Mouse (Mus musculus): ENCODE measurements around the gene Hoxa9. TPM values are rescaled to one million over a fixed set of nuclear protein-coding genes. Genes with fewer than 3 reads are reported as not detected.

Gene Hoxa9
- polyA plus RNA-seq, 1 experiment from 2014 or later: 0.26 TPM

DNA sequence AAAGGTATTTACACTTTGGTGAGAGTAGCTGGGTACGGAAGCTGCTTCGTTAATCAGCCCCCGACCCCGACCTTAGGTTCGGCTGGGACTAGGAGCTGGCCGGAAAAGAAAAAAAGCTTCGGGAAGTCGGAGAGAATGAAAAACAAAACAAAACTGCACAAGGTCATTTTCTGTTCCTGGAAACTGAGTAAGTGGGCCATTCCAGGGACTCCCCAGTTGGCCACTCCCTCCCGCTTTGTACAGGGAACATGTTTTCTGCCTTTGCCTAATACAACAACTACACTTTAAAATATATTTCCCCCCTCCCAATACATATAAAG, 35.7 kb upstream of the Hoxa9 start:
- no peak for DNase-seq
- 7% methylated on average over 9 of the region's 9 CpGs for WGBS (ENCODE audit: insufficient replicate concordance)
- Histone ChIP-seq H3K36me3 (replicated peaks; ENCODE audit: insufficient read depth, low read length) (no peaks in the 10 kb centered on the region), H3K27ac (ENCODE audit: low read depth) (no peak overlapping the region), H3K4me1 (ENCODE audit: insufficient read depth) (peaks cover 3% of the 10 kb centered on the region; the same call in 1 of the 2 replicates), H3K4me2 (ENCODE audit: low read depth, low read length) (no peak overlapping the region), H3K4me3 (ENCODE audit: low read depth, low read length) (no peak overlapping the region), H3K27me3 (ENCODE audit: insufficient read depth, low read length) (peaks cover 97% of the 10 kb centered on the region), H3K9ac (replicated peaks) (no peak overlapping the region), H3K9me3 (ENCODE audit: low read length) (no peaks in the 10 kb centered on the region)
- no peak for ATAC-seq
- no peak for TF ChIP-seq CTCF (IDR thresholded peaks at IDR 0.05; ENCODE audit: low read depth)
- no peak for TF ChIP-seq EP300 (IDR thresholded peaks at IDR 0.05; ENCODE audit: low read depth)

DNA sequence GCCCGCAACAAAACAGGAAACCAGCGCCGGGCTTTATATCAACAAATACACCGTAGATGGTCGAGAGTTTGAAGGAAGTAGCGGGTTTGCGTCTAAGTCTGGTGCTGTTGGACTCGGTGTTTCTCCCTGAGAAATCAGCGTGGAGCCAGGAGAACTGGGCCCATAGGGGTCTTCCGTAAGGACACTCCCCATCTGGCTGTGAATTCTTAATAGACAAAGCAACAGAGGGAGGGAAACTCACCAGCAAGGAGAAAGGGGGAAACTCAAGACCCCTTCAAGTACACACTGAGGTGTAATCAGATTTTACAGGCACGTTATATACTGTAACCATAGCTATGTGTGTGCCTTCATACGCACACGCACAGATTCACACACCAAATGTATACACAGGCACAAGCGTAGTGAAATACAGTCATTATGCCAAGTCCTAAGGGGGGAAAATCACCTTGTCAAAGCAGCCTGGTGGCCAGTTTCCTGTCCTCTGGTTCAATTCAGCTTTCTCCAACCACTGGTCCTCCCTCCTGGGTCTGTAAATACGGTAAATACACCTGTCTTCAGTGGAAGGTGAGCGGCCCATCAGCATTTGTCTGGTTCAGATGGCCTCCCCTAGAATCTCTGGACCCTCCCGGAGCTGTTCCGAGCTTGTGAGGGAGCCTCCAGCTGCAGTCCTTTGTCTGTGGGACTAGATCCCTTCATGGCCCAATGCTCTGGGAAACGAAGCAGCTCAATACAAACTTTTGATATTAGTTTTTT, 35.2 kb upstream of the Hoxa9 start:
- H3K4me2 ChIP-seq (ENCODE audit: low read depth, low read length): no peak overlapping the region
- H3K9me3 ChIP-seq (ENCODE audit: low read length): no peaks in the 10 kb centered on the region
- TF ChIP-seq EP300 (IDR thresholded peaks at IDR 0.05; ENCODE audit: low read depth): no peak
- no peak for TF ChIP-seq CTCF (IDR thresholded peaks at IDR 0.05; ENCODE audit: low read depth)
- DNase-seq (no peak), ATAC-seq (no peak)
- H3K4me3 ChIP-seq (ENCODE audit: low read depth, low read length): no peak overlapping the region
- H3K9ac ChIP-seq (replicated peaks): no peak overlapping the region
- 4% methylated on average over 19 of the region's 19 CpGs for WGBS (ENCODE audit: insufficient replicate concordance)
- no peaks in the 10 kb centered on the region for H3K36me3 ChIP-seq (replicated peaks; ENCODE audit: insufficient read depth, low read length)
- peaks cover 97% of the 10 kb centered on the region for H3K27me3 ChIP-seq (ENCODE audit: insufficient read depth, low read length)
- H3K4me1 ChIP-seq (ENCODE audit: insufficient read depth): peaks cover 3% of the 10 kb centered on the region; the same call in 1 of the 2 replicates
- H3K27ac ChIP-seq (ENCODE audit: low read depth): no peak overlapping the region

DNA sequence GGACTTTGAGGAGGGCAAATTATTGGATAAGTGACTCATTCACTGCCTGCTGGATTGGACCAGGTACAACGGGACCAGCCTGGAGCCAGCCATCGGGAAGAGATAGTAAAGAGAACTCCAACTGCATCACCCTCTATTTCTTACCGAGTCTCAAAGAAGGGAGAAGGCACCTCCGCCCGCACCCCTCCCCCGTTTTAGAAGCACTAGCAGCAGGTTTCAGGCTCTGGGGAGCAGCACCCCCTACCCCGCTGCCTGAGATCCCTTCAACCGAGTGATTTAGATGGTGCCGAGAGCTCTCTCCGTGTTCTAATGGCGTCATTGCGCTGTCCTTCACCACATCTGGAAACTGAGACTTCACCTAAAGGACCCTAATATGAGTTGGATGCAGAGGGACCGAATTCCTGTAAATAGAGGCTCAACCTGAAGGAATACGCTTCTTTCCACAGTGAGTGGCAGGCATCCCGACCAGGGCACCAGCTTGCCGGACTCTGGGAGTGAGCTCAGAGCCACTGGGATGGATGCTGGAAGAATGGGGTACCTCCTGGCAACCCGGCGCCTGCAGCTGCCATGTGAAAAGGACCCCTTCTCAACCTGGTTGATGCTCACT, 34.5 kb upstream of the Hoxa9 start:
- Histone ChIP-seq H3K9ac (replicated peaks) (no peak overlapping the region), H3K4me1 (ENCODE audit: insufficient read depth) (no peaks in the 10 kb centered on the region; the same call in 1 of the 2 replicates), H3K36me3 (replicated peaks; ENCODE audit: insufficient read depth, low read length) (no peaks in the 10 kb centered on the region), H3K27ac (ENCODE audit: low read depth) (no peak overlapping the region), H3K4me2 (ENCODE audit: low read depth, low read length) (no peak overlapping the region), H3K4me3 (ENCODE audit: low read depth, low read length) (no peak overlapping the region), H3K9me3 (ENCODE audit: low read length) (no peaks in the 10 kb centered on the region), H3K27me3 (ENCODE audit: insufficient read depth, low read length) (peaks cover 94% of the 10 kb centered on the region)
- 2% methylated on average over 18 of the region's 18 CpGs for WGBS (ENCODE audit: insufficient replicate concordance)
- TF ChIP-seq EP300 (IDR thresholded peaks at IDR 0.05; ENCODE audit: low read depth): no peak
- TF ChIP-seq CTCF (IDR thresholded peaks at IDR 0.05; ENCODE audit: low read depth): no peak
- DNase-seq (no peak), ATAC-seq (no peak)

DNA sequence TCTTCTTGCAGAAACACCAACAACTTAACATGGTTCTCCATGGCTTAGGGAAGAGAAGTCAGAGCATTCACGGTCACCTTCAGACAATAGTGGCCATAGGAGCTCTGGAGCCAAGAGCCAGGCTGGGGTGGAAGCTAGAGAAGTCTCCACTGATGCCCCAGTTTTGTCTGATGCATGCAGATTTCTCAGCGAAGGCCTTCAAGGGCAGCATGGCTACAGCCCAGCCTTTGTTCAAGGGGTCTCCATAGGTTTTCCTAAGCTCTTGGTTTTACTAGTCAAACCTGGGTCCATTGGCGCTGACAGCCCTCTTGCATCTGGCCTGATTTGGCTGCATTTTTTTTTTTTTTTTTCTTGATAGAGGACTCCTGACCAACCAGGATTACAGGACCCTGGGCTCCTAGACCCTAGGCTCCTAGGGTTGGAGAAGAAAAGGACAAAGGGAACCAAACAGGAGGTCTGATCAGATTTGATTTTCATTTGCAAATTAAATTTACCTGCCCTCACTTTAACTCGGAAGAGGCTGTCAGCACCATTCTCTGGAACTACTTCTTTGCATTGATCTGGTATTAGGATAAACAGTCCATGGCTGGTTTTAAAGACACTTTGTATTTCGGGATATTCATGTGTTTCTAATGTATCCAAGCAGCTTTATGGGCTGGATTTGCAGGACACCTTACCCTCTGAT, 33.4 kb upstream of the Hoxa9 start:
- no peaks in the 10 kb centered on the region for H3K36me3 ChIP-seq (replicated peaks; ENCODE audit: insufficient read depth, low read length)
- H3K4me2 ChIP-seq (ENCODE audit: low read depth, low read length): no peak overlapping the region
- TF ChIP-seq CTCF (IDR thresholded peaks at IDR 0.05; ENCODE audit: low read depth) (no peak), EP300 (IDR thresholded peaks at IDR 0.05; ENCODE audit: low read depth) (no peak)
- peaks cover 91% of the 10 kb centered on the region for H3K27me3 ChIP-seq (ENCODE audit: insufficient read depth, low read length)
- ATAC-seq: no peak
- peaks cover 4% of the 10 kb centered on the region for H3K4me1 ChIP-seq (ENCODE audit: insufficient read depth)
- 9% methylated on average over 5 of the region's 5 CpGs for WGBS (ENCODE audit: insufficient replicate concordance)
- no peak overlapping the region for H3K9ac ChIP-seq (replicated peaks)
- no peak for DNase-seq
- no peaks in the 10 kb centered on the region for H3K9me3 ChIP-seq (ENCODE audit: low read length)
- H3K4me3 ChIP-seq (ENCODE audit: low read depth, low read length): no peak overlapping the region
- no peak overlapping the region for H3K27ac ChIP-seq (ENCODE audit: low read depth)

DNA sequence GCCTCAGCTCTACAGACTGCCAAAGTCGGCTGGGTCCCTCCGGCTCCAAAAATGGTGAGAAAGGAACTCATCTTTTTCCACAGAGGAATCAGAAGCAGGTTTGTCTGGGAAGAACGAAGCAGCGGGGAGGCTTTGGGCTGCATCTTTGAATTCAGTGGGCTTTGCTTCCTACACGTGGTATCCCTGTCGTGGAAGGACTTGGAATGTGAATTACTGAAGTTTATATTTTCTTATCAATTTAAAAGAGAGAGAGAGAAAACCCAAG, 32.4 kb upstream of the Hoxa9 start:
- TF ChIP-seq CTCF (IDR thresholded peaks at IDR 0.05; ENCODE audit: low read depth): no peak
- TF ChIP-seq EP300 (IDR thresholded peaks at IDR 0.05; ENCODE audit: low read depth): no peak
- no peak for ATAC-seq
- H3K4me2 ChIP-seq (ENCODE audit: low read depth, low read length): no peak overlapping the region
- peaks cover 4% of the 10 kb centered on the region for H3K4me1 ChIP-seq (ENCODE audit: insufficient read depth)
- 2% methylated on average over 6 of the region's 6 CpGs for WGBS (ENCODE audit: insufficient replicate concordance)
- H3K27ac ChIP-seq (ENCODE audit: low read depth): no peak overlapping the region
- H3K9me3 ChIP-seq (ENCODE audit: low read length): no peaks in the 10 kb centered on the region
- peaks cover 91% of the 10 kb centered on the region for H3K27me3 ChIP-seq (ENCODE audit: insufficient read depth, low read length)
- DNase-seq: no peak
- no peaks in the 10 kb centered on the region for H3K36me3 ChIP-seq (replicated peaks; ENCODE audit: insufficient read depth, low read length)
- no peak overlapping the region for H3K4me3 ChIP-seq (ENCODE audit: low read depth, low read length)
- H3K9ac ChIP-seq (replicated peaks): no peak overlapping the region

DNA sequence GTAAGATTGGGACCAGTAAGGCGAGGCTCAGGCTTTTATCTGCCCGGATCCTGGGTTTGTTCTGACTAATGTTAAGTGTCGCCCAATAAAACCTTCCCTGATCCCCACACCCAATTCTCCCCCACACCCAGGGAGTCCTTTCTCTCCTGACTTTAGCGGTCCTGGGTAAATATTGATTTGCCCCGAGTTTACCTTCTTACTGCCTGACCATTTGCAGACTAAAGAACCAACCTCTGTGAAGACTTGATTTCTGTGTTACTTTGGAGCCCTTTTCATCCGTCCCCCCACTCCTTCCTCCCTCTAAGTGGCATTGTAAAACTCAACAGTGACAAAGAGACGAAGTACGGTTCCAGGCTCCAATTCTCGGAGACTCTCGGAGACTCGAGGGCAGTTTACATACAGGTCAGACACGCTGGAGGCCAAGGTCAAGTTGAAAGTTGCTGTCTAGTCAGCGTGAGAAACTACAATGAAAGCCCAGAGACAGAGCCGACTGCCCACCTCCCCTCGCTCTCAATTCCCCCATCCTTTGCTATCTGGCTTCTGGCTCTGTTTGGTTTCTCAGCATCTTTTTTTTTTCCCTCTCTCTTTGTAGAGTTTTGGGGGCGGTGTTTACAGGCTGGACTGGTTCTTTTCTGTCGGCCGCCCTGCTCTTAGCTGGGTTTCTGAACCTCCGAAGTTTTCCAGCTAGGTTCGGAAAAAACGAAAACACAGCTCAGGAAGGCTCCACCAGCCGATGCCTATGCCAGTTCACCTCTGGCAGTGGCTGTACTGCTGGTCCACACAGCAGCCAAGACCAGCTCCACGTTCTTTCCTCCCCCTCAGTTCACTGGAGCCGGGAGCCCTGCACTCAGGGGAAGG, 31.8 kb upstream of the Hoxa9 start:
- WGBS (ENCODE audit: insufficient replicate concordance): 2% methylated on average over 24 of the region's 24 CpGs
- DNase-seq (no peak), ATAC-seq (no peak)
- Histone ChIP-seq H3K27ac (ENCODE audit: low read depth) (no peak overlapping the region), H3K9ac (replicated peaks) (no peak overlapping the region), H3K9me3 (ENCODE audit: low read length) (no peaks in the 10 kb centered on the region), H3K36me3 (replicated peaks; ENCODE audit: insufficient read depth, low read length) (no peaks in the 10 kb centered on the region), H3K4me2 (ENCODE audit: low read depth, low read length) (no peak overlapping the region), H3K4me1 (ENCODE audit: insufficient read depth) (peaks cover 4% of the 10 kb centered on the region), H3K4me3 (ENCODE audit: low read depth, low read length) (no peak overlapping the region), H3K27me3 (ENCODE audit: insufficient read depth, low read length) (peaks cover 91% of the 10 kb centered on the region)
- TF ChIP-seq CTCF (IDR thresholded peaks at IDR 0.05; ENCODE audit: low read depth) (no peak), EP300 (IDR thresholded peaks at IDR 0.05; ENCODE audit: low read depth) (no peak)
